Mouse (Mus musculus): ENCODE data around the gene Snf8. TPM values are rescaled to one million over a fixed set of nuclear protein-coding genes. Genes with fewer than 3 reads are reported as not detected.

Gene Snf8
- polyA plus RNA-seq, 1 experiment from 2014 or later, result 90.6 TPM

DNA sequence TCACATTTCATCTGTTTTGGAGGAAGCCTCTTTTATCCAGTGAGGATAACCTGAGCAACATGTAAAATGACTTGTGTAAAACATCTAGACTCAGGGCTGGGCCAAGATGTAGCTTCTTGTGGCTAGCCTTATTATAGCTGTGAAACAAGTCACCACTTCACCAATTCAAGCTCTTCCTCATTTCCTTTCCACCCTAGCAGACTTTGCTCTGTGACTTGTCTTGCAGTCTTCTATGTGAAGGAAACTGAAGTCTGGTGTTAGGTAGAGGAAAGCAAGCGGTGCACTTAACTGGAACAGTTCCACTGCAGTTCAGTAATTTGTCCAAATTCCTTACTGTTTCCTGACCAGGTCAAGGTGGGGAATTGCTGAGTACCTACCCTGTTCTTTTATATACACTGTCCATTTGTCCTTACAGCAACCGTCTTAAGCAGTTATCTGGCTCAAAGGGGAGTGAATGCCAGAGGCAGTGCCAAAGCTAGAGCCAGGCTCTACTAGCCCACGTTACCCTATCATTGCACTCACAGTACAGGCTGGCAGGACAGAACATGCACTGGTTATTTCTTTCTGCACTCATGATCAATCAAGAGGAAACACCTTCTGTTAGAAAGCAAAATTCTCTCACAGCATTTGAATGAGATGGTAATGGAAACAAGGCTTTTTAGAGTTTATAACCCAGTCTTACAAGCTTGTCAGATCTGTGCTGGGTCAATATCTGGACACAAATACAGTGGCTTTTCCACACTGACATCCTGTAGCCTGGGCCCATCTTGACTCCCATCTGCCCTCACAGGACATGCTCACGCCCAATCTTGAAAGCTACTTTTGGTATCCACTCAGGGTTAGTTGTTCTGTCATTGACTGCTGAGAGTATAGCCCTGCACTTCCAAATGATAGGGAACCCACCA, 13.0 kb downstream of the Snf8 start:
- no peak for ATAC-seq (replicated peaks; ENCODE audit: low FRiP score, low read depth)
- WGBS, result 79% methylated on average over 4 of the region's 4 CpGs
- TF ChIP-seq CTCF (IDR thresholded peaks at IDR 0.05; ENCODE audit: low read depth), result no peak

GRCm38 (mm10) chr11:96049939-96050338, 15.3 kb downstream of the Snf8 start:
- Histone ChIP-seq H3K9ac (ENCODE audit: low read depth, low read length) (no peak overlapping the region), H3K4me2 (ENCODE audit: low read length) (no peak overlapping the region), H3K27ac (no peak overlapping the region), H3K4me1 (replicated peaks; ENCODE audit: insufficient read depth, low read length) (no peaks in the 10 kb centered on the region), H3K4me3 (replicated peaks; ENCODE audit: low read depth, low read length) (no peak overlapping the region), H3K27me3 (ENCODE audit: insufficient read depth, low read length) (no peaks in the 10 kb centered on the region), H3K36me3 (ENCODE audit: insufficient read depth, low read length) (peaks cover 56% of the 10 kb centered on the region), H3K9me3 (replicated peaks; ENCODE audit: low read length) (no peaks in the 10 kb centered on the region)
- TF ChIP-seq CTCF (IDR thresholded peaks at IDR 0.05; ENCODE audit: low read depth), result no peak
- no peak for ATAC-seq (replicated peaks; ENCODE audit: low FRiP score, low read depth)
- DNase-seq (ENCODE audit: low spot score), result no peak
- 90% methylated on average over 4 of the region's 4 CpGs for WGBS

More for the DNA sequence above, 13.0 kb downstream of the Snf8 start:
- no peak overlapping the region for H3K27ac ChIP-seq
- H3K4me1 ChIP-seq (replicated peaks; ENCODE audit: insufficient read depth, low read length), result no peaks in the 10 kb centered on the region
- no peak for DNase-seq (ENCODE audit: low spot score)
- no peaks in the 10 kb centered on the region for H3K9me3 ChIP-seq (replicated peaks; ENCODE audit: low read length)
- no peak overlapping the region for H3K4me3 ChIP-seq (replicated peaks; ENCODE audit: low read depth, low read length)
- no peak overlapping the region for H3K4me2 ChIP-seq (ENCODE audit: low read length)
- no peak overlapping the region for H3K9ac ChIP-seq (ENCODE audit: low read depth, low read length)
- no peaks in the 10 kb centered on the region for H3K27me3 ChIP-seq (ENCODE audit: insufficient read depth, low read length)
- peaks cover 45% of the 10 kb centered on the region for H3K36me3 ChIP-seq (ENCODE audit: insufficient read depth, low read length)

DNA sequence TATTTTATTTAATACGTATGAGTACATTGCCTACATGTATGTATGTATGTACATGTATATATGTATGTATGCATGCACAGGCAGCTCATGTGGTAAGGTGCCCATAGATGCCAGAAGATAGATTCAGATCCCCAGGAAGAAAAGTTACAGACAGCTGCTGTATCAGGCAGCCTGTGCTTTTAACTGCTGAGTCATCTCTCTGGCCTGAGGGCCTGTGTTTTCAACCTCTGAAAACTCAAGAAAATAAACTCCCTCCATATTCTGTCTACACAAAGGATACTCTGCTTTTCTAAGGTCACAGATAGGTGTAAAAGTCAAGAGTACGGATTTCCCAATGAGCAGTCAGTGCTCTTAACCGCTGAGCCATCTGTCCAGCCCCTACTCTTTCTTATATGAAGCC, 16.2 kb downstream of the Snf8 start:
- H3K4me1 ChIP-seq (replicated peaks; ENCODE audit: insufficient read depth, low read length), result no peaks in the 10 kb centered on the region
- DNase-seq (ENCODE audit: low spot score) (no peak), ATAC-seq (replicated peaks; ENCODE audit: low FRiP score, low read depth) (no peak)
- H3K36me3 ChIP-seq (ENCODE audit: insufficient read depth, low read length), result peaks cover 58% of the 10 kb centered on the region
- no peak overlapping the region for H3K9ac ChIP-seq (ENCODE audit: low read depth, low read length)
- no peaks in the 10 kb centered on the region for H3K27me3 ChIP-seq (ENCODE audit: insufficient read depth, low read length)
- WGBS, result 91% methylated on average over 3 of the region's 3 CpGs
- H3K4me3 ChIP-seq (replicated peaks; ENCODE audit: low read depth, low read length), result no peak overlapping the region
- H3K4me2 ChIP-seq (ENCODE audit: low read length), result no peak overlapping the region
- no peak for TF ChIP-seq CTCF (IDR thresholded peaks at IDR 0.05; ENCODE audit: low read depth)
- H3K9me3 ChIP-seq (replicated peaks; ENCODE audit: low read length), result no peaks in the 10 kb centered on the region
- no peak overlapping the region for H3K27ac ChIP-seq

DNA sequence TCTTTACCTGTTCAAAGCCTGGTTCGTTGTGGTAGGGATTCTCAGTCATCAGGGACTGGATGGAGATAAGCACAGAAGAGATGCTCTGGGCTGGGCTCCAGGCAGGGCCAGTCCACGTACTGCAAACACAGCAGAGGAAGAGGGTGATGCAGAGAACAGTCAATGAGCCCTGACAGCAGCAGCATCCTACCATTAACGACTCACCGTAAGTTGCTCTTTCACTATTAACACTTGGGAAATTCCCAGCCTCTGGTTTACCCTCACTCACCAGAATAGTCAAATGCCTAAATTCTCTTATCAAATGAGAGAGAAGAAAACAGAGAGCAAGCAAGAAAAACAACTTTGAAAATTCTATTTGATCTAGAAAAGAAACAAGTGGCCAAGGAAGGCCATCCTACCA, 23.6 kb downstream of the Snf8 start:
- H3K9me3 ChIP-seq (replicated peaks; ENCODE audit: low read length), result no peaks in the 10 kb centered on the region
- peaks cover 47% of the 10 kb centered on the region for H3K36me3 ChIP-seq (ENCODE audit: insufficient read depth, low read length)
- H3K27me3 ChIP-seq (ENCODE audit: insufficient read depth, low read length), result no peaks in the 10 kb centered on the region
- WGBS, result 92% methylated on average over 4 of the region's 4 CpGs
- ATAC-seq (replicated peaks; ENCODE audit: low FRiP score, low read depth) (no peak), DNase-seq (ENCODE audit: low spot score) (no peak)
- H3K4me2 ChIP-seq (ENCODE audit: low read length), result no peak overlapping the region
- no peak overlapping the region for H3K27ac ChIP-seq
- no peak overlapping the region for H3K9ac ChIP-seq (ENCODE audit: low read depth, low read length)
- no peak overlapping the region for H3K4me3 ChIP-seq (replicated peaks; ENCODE audit: low read depth, low read length)
- H3K4me1 ChIP-seq (replicated peaks; ENCODE audit: insufficient read depth, low read length), result no peaks in the 10 kb centered on the region
- no peak for TF ChIP-seq CTCF (IDR thresholded peaks at IDR 0.05; ENCODE audit: low read depth)

- TF ChIP-seq CTCF (IDR thresholded peaks at IDR 0.05; ENCODE audit: low read depth), result no peak; the same call in 1 of the 2 replicates
- ATAC-seq (replicated peaks; ENCODE audit: low FRiP score, low read depth) (peak; percentile 44), DNase-seq (ENCODE audit: low spot score) (peak; percentile 68)
- Histone ChIP-seq H3K9me3 (replicated peaks; ENCODE audit: low read length) (no peaks in the 10 kb centered on the region), H3K27ac (peak overlapping the region; percentile 88), H3K27me3 (ENCODE audit: insufficient read depth, low read length) (no peaks in the 10 kb centered on the region), H3K4me2 (ENCODE audit: low read length) (peak overlapping the region; percentile 76), H3K4me3 (replicated peaks; ENCODE audit: low read depth, low read length) (peak overlapping the region; percentile 86), H3K4me1 (replicated peaks; ENCODE audit: insufficient read depth, low read length) (no peaks in the 10 kb centered on the region), H3K36me3 (ENCODE audit: insufficient read depth, low read length) (peaks cover 8% of the 10 kb centered on the region), H3K9ac (ENCODE audit: low read depth, low read length) (peak overlapping the region; percentile 94)
- under 1% methylated on average over 42 of the region's 64 CpGs for WGBS
Measured at GRCm38 (mm10) chr11:96064521-96065214, 30.0 kb downstream of the Snf8 start.

GRCm38 (mm10) chr11:96065215-96065911, 30.7 kb downstream of the Snf8 start, which contains the start of gene Ube2z:
Gene Ube2z (minus strand): TSS chr11:96065388.
- 5% methylated on average over 46 of the region's 50 CpGs for WGBS
- peak; percentile 98 for ATAC-seq (replicated peaks; ENCODE audit: low FRiP score, low read depth)

More at GRCm38 (mm10) chr11:96065215-96065911, 30.7 kb downstream of the Snf8 start, which contains the start of gene Ube2z:
- peaks cover 6% of the 10 kb centered on the region for H3K36me3 ChIP-seq (ENCODE audit: insufficient read depth, low read length)
- peak within 1 kb of the TSS; percentile 94 for H3K9ac ChIP-seq (ENCODE audit: low read depth, low read length)
- peak within 1 kb of the TSS; percentile 76 for H3K4me2 ChIP-seq (ENCODE audit: low read length)
- H3K9me3 ChIP-seq (replicated peaks; ENCODE audit: low read length), result no peaks in the 10 kb centered on the region
- no peak; the same call in 1 of the 2 replicates for TF ChIP-seq CTCF (IDR thresholded peaks at IDR 0.05; ENCODE audit: low read depth)
- H3K4me3 ChIP-seq (replicated peaks; ENCODE audit: low read depth, low read length), result peak within 1 kb of the TSS; percentile 86
- peak; percentile 97 for DNase-seq (ENCODE audit: low spot score)
- peak within 1 kb of the TSS; percentile 88 for H3K27ac ChIP-seq
- H3K27me3 ChIP-seq (ENCODE audit: insufficient read depth, low read length), result no peaks in the 10 kb centered on the region
- H3K4me1 ChIP-seq (replicated peaks; ENCODE audit: insufficient read depth, low read length), result no peaks in the 10 kb centered on the region

All from kidney, postnatal 0 days (tissue).